Mouse (Mus musculus) neural tube, embryonic 12.5 days (tissue): ENCODE data around the gene Edrf1. TPM values are rescaled to one million over a fixed set of nuclear protein-coding genes. Genes with fewer than 3 reads are reported as not detected.
"Not testable (repeated sequence)": the region's sequence is repeated elsewhere in the genome, so short reads cannot be mapped to it uniquely, and the experiment has no call there.

Experiments
- ATAC-seq: fragments of 200-750 bp; cut with Nextera tagmentation; 2 replicates; pipeline ENCODE4 v1.8.0; 2017; ENCODE audit warnings: low read depth, mild to moderate bottlenecking, moderate TSS enrichment, moderate library complexity; ENCODE audit not compliant: low FRiP score
- H3K27ac ChIP-seq: fragments of 300-500 bp; sonication (generic); 2 replicates; pipeline ENCODE4 v1.5.1; 2016
- H3K27me3 ChIP-seq: fragments of 300-500 bp; sonication (generic); replicated peaks from 2 replicates; pipeline ENCODE4 v1.6.1; 2016; ENCODE audit warnings: mild to moderate bottlenecking
- H3K36me3 ChIP-seq: fragments of 300-500 bp; sonication (generic); 2 replicates; pipeline ENCODE4 v1.6.1; 2016; ENCODE audit warnings: mild to moderate bottlenecking
- H3K4me1 ChIP-seq: fragments of 300-500 bp; sonication (generic); 2 replicates; pipeline ENCODE4 v1.6.1; 2016
- H3K4me2 ChIP-seq: fragments of 300-500 bp; sonication (generic); replicated peaks from 2 replicates; pipeline ENCODE4 v1.6.1; 2016; ENCODE audit warnings: mild to moderate bottlenecking
- H3K4me3 ChIP-seq: fragments of 300-500 bp; sonication (generic); 2 replicates; pipeline ENCODE4 v1.5.1; 2016
- H3K9ac ChIP-seq: fragments of 300-500 bp; sonication (generic); 2 replicates; pipeline ENCODE4 v1.6.1; 2016; ENCODE audit warnings: mild to moderate bottlenecking
- H3K9me3 ChIP-seq: fragments of 300-500 bp; sonication (generic); 2 replicates; pipeline ENCODE4 v1.6.1; 2016; ENCODE audit warnings: mild to moderate bottlenecking
- WGBS: fragments of 180-500 bp; shearing (Covaris S2); methylation state at CpG from one replicate; pipeline ENCODE4 v1.1.7; 2016; 5-methylcytosine and 5-hydroxymethylcytosine counted together
- polyA plus RNA-seq: library from polyadenylated mRNA; unstranded; fragments of >200 nt; fragmentation: Nextera tagmentation; extraction: Ambion mirVana; gene quantifications from 2 replicates; pipeline ENCODE4 v1.2.1, GENCODE M21; 2016

The Edrf1 gene
- polyA plus RNA-seq, 1 experiment from 2014 or later, result 33.8 TPM

DNA sequence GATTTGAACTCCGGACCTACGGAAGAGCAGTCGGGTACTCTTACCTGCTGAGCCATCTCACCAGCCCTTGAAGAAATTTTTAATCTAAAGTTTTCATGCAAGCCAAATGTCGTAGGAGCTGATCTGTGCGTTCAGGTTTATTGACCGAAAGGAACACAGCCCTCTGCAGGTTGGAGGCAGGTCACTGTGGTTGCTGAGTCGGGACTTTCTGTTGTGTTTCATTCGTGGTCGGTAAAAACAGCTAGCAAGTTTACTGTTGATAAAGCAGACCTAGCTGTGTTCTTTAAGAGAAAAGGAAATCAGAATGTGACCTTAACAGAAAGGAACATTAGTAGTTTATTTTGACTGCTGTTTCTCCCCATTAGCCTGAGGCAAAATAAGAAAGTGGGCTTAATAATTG lies 32.6 kb downstream of the Edrf1 start:
- H3K9me3 ChIP-seq, result no peaks in the 10 kb centered on the region
- 95% methylated on average over 9 of the region's 9 CpGs for WGBS
- H3K4me2 ChIP-seq, result no peak overlapping the region
- no peak overlapping the region for H3K9ac ChIP-seq
- H3K4me3 ChIP-seq, result no peak overlapping the region
- no peaks in the 10 kb centered on the region for H3K4me1 ChIP-seq
- H3K36me3 ChIP-seq, result peaks cover 82% of the 10 kb centered on the region
- no peak for ATAC-seq
- H3K27ac ChIP-seq, result no peak overlapping the region
- H3K27me3 ChIP-seq, result no peaks in the 10 kb centered on the region

DNA sequence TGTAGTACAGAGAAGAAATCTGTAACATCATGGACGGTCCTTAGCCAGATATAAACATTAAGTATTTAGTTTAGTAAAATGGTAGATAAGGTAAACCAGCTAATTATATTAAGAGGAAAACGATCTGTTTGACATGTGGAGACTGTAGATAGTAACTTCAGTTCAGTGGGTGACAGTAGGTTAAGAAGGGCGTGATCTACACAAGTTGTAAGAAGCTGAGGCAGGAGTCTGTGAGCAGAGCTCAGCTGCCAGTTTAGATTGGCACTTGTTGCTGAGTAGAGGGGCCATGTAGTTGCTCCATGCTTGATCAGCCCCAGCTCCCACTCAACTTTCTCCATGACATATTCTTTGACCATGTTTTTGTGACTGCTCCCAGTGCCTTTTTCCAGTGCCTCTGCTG lies 33.5 kb downstream of the Edrf1 start:
- Histone ChIP-seq H3K27ac (no peak overlapping the region), H3K27me3 (no peaks in the 10 kb centered on the region), H3K9ac (no peak overlapping the region), H3K4me1 (no peaks in the 10 kb centered on the region), H3K4me2 (no peak overlapping the region), H3K36me3 (peaks cover 73% of the 10 kb centered on the region), H3K9me3 (no peaks in the 10 kb centered on the region), H3K4me3 (no peak overlapping the region)
- ATAC-seq, result no peak
- WGBS, result 93% methylated on average over 3 of the region's 3 CpGs

DNA sequence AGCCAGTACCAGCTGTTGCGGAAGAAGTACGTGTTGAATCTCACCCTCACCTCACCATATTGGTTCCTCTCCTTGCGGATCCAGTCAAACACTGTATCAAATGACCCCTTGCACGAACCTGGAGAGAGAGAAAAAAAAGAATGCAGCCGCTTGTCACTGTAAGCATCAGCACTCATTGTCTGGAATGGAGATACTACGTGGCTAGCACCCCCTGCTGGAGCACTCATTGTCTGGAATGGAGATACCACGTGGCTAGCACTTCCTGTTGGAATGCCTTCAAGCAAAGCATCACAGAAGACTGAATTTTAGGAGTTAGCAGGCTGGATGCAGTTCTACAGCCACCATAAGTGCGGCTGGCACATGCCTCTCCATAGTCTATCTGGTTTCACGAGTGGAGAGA lies 38.7 kb downstream of the Edrf1 start:
- Histone ChIP-seq H3K36me3 (peaks cover 29% of the 10 kb centered on the region), H3K27ac (no peak overlapping the region), H3K4me1 (no peaks in the 10 kb centered on the region), H3K9ac (no peak overlapping the region), H3K4me3 (no peak overlapping the region), H3K4me2 (no peak overlapping the region), H3K9me3 (no peaks in the 10 kb centered on the region), H3K27me3 (no peaks in the 10 kb centered on the region)
- 72% methylated on average over 9 of the region's 9 CpGs for WGBS
- ATAC-seq, result no peak

DNA sequence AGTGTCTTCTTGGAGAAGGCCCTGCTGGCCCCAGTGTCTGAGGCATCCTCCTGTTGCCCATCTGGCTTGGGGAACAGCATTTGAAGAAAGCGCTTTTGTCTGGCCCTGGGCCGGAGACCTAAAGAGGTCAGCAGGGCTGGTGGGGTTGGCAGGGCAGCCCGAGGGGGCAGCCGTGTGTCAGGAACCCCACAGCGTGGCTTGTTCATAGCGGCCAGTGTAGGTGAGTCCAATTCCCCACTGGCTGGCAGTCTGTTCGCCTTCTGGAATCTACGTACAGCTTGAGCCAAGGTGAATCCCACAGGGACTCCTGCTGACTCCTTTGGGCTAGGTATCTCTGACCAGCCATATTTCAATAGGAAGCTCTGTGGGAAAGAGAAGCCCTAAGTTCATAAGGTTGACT lies 41.4 kb downstream of the Edrf1 start:
- Histone ChIP-seq H3K27me3 (no peaks in the 10 kb centered on the region), H3K27ac (no peak overlapping the region), H3K4me2 (no peak overlapping the region), H3K4me1 (no peaks in the 10 kb centered on the region), H3K9me3 (no peaks in the 10 kb centered on the region), H3K9ac (no peak overlapping the region), H3K4me3 (no peak overlapping the region), H3K36me3 (peaks cover 3% of the 10 kb centered on the region; the same call in 1 of the 2 replicates)
- ATAC-seq, result no peak
- 93% methylated on average over 8 of the region's 8 CpGs for WGBS

DNA sequence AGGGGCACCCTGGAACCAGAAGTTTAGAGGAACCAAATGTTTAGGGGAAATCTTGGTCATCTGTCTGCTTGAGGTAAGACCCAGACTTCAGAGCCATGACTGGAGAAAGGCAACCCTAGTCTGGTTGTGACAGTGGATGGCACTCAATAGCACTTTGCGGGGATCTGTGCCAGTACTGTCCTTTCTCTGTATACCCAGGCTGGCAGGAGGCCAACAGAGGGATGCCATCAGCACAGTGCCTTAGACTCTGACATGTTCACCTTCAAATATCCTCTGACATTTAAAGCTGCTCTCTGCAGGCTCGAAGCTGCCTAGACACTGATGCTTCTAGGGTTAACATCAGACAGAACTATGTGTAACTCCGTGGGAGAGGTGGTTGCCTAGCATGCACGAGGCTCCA lies 42.1 kb downstream of the Edrf1 start:
- Histone ChIP-seq H3K27ac (no peak overlapping the region), H3K4me2 (no peak overlapping the region), H3K9ac (no peak overlapping the region), H3K4me1 (no peaks in the 10 kb centered on the region), H3K27me3 (no peaks in the 10 kb centered on the region), H3K36me3 (no peaks in the 10 kb centered on the region), H3K4me3 (no peak overlapping the region), H3K9me3 (peaks cover 3% of the 10 kb centered on the region; the same call in 1 of the 2 replicates)
- no peak for ATAC-seq
- WGBS, result 79% methylated on average over 4 of the region's 4 CpGs

DNA sequence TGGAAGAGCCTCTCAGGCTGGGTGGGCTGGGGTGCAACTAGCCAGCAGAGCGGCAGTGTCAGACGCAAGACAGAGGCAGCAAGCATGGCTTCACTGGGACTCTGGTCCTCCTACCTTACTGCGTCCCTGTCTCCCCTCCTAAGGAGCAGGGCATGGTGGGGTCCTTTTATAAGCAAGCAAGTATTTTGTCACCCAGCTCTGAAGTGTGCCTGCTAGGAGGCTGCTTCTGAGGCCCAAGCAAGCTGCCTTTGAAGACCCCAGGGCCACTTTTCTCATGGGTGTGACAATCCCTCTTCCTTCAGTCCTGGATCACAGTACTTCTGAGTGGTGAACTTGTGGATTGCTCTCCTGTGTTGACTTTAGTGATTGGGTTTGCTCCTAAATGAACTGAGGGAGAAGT lies 42.6 kb downstream of the Edrf1 start, which contains the start of gene Mmp21:
Gene Mmp21 (minus strand): TSS at position 101 of the 400 bp plus-strand sequence.
- Histone ChIP-seq H3K9me3 (peaks cover 5% of the 10 kb centered on the region; the same call in 1 of the 2 replicates), H3K4me2 (no peak within 1 kb of the TSS), H3K4me1 (no peaks in the 10 kb centered on the region), H3K27ac (no peak within 1 kb of the TSS), H3K36me3 (0 out of 2 replicates have a peak, but pooled peaks cover 3% of the 10 kb centered on the region), H3K27me3 (no peaks in the 10 kb centered on the region), H3K9ac (no peak within 1 kb of the TSS), H3K4me3 (no peak within 1 kb of the TSS)
- 76% methylated on average over 3 of the region's 3 CpGs for WGBS
- no peak for ATAC-seq

DNA sequence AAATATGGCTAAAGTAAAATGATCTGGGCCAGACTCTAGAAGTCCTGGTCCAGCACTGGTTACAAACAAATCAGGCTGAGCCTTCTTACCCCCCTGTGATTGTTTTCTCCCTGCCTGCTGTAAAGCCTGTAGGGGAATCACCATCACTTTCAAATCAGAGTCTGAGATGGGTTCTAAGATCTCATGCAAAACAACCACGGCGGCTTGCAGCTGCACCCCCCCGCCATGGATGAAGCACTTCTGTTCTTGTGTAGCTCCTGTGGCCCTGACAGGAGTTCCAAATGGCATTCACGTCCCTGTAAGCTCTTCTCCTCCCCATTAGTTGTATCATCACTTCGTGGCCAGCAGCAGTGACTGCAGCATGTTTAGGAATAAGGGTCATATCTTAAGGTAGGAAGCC lies 46.3 kb downstream of the Edrf1 start:
- Histone ChIP-seq H3K4me2 (no peak overlapping the region), H3K36me3 (peaks cover 22% of the 10 kb centered on the region), H3K4me1 (no peaks in the 10 kb centered on the region), H3K27ac (no peak overlapping the region), H3K4me3 (no peak overlapping the region), H3K9me3 (peaks cover 15% of the 10 kb centered on the region; the same call in 1 of the 2 replicates), H3K9ac (no peak overlapping the region), H3K27me3 (no peaks in the 10 kb centered on the region)
- ATAC-seq, result no peak
- 80% methylated on average over 5 of the region's 5 CpGs for WGBS

DNA sequence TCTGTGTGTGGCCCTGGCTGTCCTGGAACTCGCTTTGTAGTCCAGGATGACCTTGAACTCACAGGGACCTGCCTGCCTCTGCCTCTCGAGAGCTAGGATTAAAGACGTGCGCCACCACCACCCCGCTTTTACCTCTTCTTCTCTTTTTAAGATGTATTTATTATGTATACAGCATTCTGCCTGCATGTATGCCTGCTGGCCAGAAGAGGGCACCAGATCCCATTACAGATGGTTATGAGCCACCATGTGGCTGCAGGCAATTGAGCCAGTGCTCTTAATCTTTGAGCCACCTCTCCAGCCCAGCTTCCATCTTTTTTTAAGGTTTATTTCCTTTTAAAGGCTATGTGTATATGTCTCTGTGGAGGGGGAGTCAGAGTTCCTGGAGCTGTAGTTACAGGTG lies 46.8 kb downstream of the Edrf1 start:
- 86% methylated on average over 5 of the region's 5 CpGs for WGBS
- peaks cover 17% of the 10 kb centered on the region; the same call in 1 of the 2 replicates for H3K9me3 ChIP-seq
- no peak overlapping the region for H3K4me2 ChIP-seq
- H3K9ac ChIP-seq, result no peak overlapping the region
- no peaks in the 10 kb centered on the region for H3K27me3 ChIP-seq
- no peak overlapping the region for H3K4me3 ChIP-seq
- H3K36me3 ChIP-seq, result peaks cover 27% of the 10 kb centered on the region
- ATAC-seq, result no peak
- H3K27ac ChIP-seq, result no peak overlapping the region
- no peaks in the 10 kb centered on the region for H3K4me1 ChIP-seq

DNA sequence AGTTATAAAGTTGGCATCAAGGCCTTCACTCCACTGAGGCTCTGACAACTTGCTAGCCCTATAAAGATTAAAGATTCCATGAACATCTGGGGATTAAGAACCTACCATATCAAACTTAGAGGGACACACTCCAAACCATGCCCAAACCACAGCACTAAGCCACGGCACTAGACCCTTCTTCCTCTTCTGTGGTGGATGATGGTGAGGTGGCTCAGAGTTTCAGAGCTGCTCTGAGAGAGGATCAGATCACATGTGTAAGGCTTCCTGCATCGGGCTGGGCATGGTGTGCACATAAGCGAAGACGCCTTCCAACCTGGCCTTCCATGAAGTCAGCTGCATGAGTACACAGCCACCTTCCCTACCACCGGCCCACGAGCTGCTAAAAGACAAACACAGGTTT lies 47.4 kb downstream of the Edrf1 start:
- no peak overlapping the region for H3K9ac ChIP-seq
- WGBS, result 95% methylated on average over 6 of the region's 6 CpGs
- H3K27ac ChIP-seq, result no peak overlapping the region

DNA sequence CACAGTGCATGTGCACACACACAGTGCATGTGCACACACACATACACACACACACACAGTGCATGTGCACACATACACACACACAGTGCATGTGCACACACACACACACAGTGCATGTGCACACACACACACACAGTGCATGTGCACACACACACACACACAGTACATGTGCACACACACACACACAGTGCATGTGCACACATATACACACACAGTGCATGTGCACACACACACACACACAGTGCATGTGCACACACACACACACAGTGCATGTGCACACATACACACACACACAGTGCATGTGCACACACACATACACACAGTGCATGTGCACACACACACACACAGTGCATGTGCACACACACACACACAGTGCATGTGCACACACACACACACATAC lies 48.3 kb downstream of the Edrf1 start:
- Histone ChIP-seq H3K9me3 (peaks cover 23% of the 10 kb centered on the region; the same call in 1 of the 2 replicates), H3K36me3 (peaks cover 42% of the 10 kb centered on the region)
- H3K4me2 ChIP-seq, H3K27ac ChIP-seq, H3K9ac ChIP-seq, ATAC-seq, H3K4me3 ChIP-seq, H3K4me1 ChIP-seq, H3K27me3 ChIP-seq: not testable (repeated sequence)

More for the DNA sequence above, 47.4 kb downstream of the Edrf1 start:
- H3K4me2 ChIP-seq, result no peak overlapping the region
- no peaks in the 10 kb centered on the region for H3K4me1 ChIP-seq
- peaks cover 23% of the 10 kb centered on the region; the same call in 1 of the 2 replicates for H3K9me3 ChIP-seq
- no peak for ATAC-seq
- no peak overlapping the region for H3K4me3 ChIP-seq
- H3K27me3 ChIP-seq, result no peaks in the 10 kb centered on the region
- H3K36me3 ChIP-seq, result peaks cover 33% of the 10 kb centered on the region

DNA sequence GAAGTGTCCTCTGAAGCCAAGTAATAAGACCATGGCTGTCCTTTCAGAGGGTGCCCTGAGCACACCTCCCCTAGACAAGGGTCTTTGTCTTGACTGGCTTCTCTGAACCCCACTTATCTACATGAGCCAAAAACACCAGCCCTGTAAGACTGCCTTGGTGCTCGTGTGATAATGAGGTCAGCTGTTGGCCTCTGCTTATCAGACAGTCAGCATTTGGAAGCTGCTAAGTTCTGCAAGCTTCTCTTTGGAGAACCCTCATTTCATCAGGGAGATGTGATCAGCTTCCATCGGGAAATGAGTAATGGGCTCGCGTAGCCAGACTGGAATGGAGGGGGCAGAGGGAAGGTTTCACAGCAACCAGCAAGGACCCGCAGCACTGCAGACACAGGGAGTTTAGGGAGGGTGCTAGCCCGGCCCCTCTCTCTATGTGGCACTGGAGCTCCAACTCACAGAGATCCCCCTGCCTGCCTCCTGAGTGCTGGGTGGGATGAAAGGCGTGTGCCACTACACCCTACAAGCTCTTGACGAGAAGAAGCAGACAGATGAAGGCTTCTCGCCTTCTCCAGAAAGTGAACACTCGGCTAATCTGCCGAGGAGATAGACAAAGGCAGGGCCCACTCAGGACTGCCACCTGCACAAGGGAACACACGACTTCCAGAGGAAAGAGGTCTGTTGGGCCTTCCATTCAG lies 60.8 kb downstream of the Edrf1 start:
- Histone ChIP-seq H3K4me3 (no peak overlapping the region), H3K9ac (no peak overlapping the region), H3K27ac (no peak overlapping the region), H3K4me1 (no peaks in the 10 kb centered on the region), H3K27me3 (no peaks in the 10 kb centered on the region), H3K36me3 (0 out of 2 replicates have a peak, but pooled peaks cover 13% of the 10 kb centered on the region), H3K9me3 (no peaks in the 10 kb centered on the region), H3K4me2 (no peak overlapping the region)
- ATAC-seq, result no peak
- WGBS, result 88% methylated on average over 12 of the region's 12 CpGs

DNA sequence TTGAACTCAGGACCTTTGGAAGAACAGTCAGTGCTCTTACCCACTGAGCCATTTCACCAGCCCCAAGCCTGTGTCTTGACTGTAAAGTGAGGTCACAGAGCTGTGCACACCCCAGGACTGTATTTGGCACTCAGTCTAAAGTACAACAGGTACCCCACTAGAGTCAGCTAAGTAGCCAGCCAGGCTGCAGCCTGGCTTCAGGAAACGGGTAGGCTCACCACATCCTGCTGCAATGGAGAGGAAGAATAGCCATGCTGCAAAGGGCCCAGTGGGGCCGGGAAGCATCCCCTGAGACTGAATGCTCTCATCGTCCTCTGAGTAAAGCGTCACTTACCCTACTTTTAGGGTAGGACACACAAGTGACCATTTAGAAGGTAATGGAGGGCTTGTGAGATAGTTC lies 62.5 kb downstream of the Edrf1 start:
- no peak for ATAC-seq
- Histone ChIP-seq H3K4me2 (no peak overlapping the region), H3K27me3 (no peaks in the 10 kb centered on the region), H3K9ac (no peak overlapping the region), H3K27ac (no peak overlapping the region), H3K4me1 (no peaks in the 10 kb centered on the region), H3K36me3 (0 out of 2 replicates have a peak, but pooled peaks cover 13% of the 10 kb centered on the region), H3K4me3 (no peak overlapping the region), H3K9me3 (no peaks in the 10 kb centered on the region)
- 88% methylated on average over 4 of the region's 4 CpGs for WGBS

DNA sequence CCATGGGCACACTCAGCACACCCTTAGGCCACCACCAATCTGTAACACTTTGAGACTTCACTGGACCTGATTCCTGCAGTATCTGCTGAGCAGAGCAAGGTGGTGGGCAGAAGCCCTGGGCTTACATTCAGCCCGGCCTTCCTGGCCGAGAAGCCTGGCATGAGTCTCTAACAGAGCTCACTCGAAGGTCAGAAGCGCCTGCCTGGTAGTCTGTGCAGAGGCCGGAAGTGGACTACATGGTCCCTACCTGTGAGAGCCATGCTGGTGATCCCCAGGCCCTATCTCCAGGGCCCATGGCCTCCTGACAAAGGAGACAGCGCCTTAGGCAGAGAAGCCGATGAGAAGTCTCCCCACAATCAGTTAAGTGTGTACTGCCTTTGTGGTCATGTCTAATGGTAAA lies 64.0 kb downstream of the Edrf1 start:
- no peak for ATAC-seq
- Histone ChIP-seq H3K9me3 (no peaks in the 10 kb centered on the region), H3K4me3 (no peak overlapping the region), H3K27me3 (no peaks in the 10 kb centered on the region), H3K36me3 (0 out of 2 replicates have a peak, but pooled peaks cover 13% of the 10 kb centered on the region), H3K4me2 (no peak overlapping the region), H3K27ac (no peak overlapping the region), H3K9ac (no peak overlapping the region), H3K4me1 (no peaks in the 10 kb centered on the region)
- WGBS, result 92% methylated on average over 7 of the region's 7 CpGs
